Mouse (Mus musculus) liver, embryonic 11.5 days (tissue): ENCODE results near the gene Sh3bgrl2. TPM values are rescaled to one million over a fixed set of nuclear protein-coding genes. Genes with fewer than 3 reads are reported as not detected.

ENCODE experiments used
- ATAC-seq: fragments of 200-750 bp; cut with Nextera tagmentation; replicated peaks from 2 replicates; pipeline ENCODE4 v1.8.0; 2017; ENCODE audit warnings: moderate number of reproducible peaks, mild to moderate bottlenecking, moderate TSS enrichment, moderate library complexity; ENCODE audit not compliant: low FRiP score
- DNase-seq: peaks from one replicate; pipeline ENCODE4 v3.0.0-alpha.2; 2017; ENCODE audit warnings: low spot score
- H3K27ac ChIP-seq: fragments of 300-500 bp; sonication (generic); 2 replicates; pipeline ENCODE4 v1.5.1; 2014; ENCODE audit warnings: mild to moderate bottlenecking, low read depth, low read length, control low read depth
- H3K27me3 ChIP-seq: fragments of 300-500 bp; sonication (generic); replicated peaks from 2 replicates; pipeline ENCODE4 v1.6.1; 2014; ENCODE audit warnings: low read length, mixed read lengths; ENCODE audit not compliant: control insufficient read depth, insufficient read depth
- H3K36me3 ChIP-seq: fragments of 300-500 bp; sonication (generic); 2 replicates; pipeline ENCODE4 v1.6.1; 2014; ENCODE audit warnings: mild to moderate bottlenecking, low read length, moderate library complexity, mixed read lengths; ENCODE audit not compliant: control insufficient read depth, insufficient read depth
- H3K4me1 ChIP-seq: fragments of 300-500 bp; sonication (generic); replicated peaks from 2 replicates; pipeline ENCODE4 v1.6.1; 2014; ENCODE audit warnings: low read length, mixed read lengths; ENCODE audit not compliant: control insufficient read depth, insufficient read depth
- H3K4me2 ChIP-seq: fragments of 300-500 bp; sonication (generic); 2 replicates; pipeline ENCODE4 v1.6.1; 2014; ENCODE audit warnings: mild to moderate bottlenecking, control low read depth, moderate library complexity
- H3K4me3 ChIP-seq: fragments of 300-500 bp; sonication (generic); 2 replicates; pipeline ENCODE4 v1.5.1; 2014; ENCODE audit warnings: low read depth, low read length, control low read depth
- H3K9ac ChIP-seq: fragments of 300-500 bp; sonication (generic); 2 replicates; pipeline ENCODE4 v1.6.1; 2014; ENCODE audit warnings: low read depth, low read length, control low read depth
- H3K9me3 ChIP-seq: fragments of 300-500 bp; sonication (generic); 2 replicates; pipeline ENCODE4 v1.6.1; 2016; ENCODE audit warnings: low read length, inconsistent platforms, mixed read lengths; ENCODE audit not compliant: control insufficient read depth
- WGBS: fragments of 180-500 bp; shearing (Covaris S2); extraction: QIAGEN DNeasy Blood & Tissue Kit; methylation state at CpG from one replicate; pipeline ENCODE4 v1.1.7; 2014; 5-methylcytosine and 5-hydroxymethylcytosine counted together
- polyA plus RNA-seq: library from polyadenylated mRNA; unstranded; fragments of >200 nt; fragmentation: Nextera tagmentation; extraction: Ambion mirVana; gene quantifications from 2 replicates; pipeline ENCODE4 v1.2.1, GENCODE M21; 2014

Gene Sh3bgrl2
- polyA plus RNA-seq, 1 experiment from 2014 or later: 17.2 TPM

DNA sequence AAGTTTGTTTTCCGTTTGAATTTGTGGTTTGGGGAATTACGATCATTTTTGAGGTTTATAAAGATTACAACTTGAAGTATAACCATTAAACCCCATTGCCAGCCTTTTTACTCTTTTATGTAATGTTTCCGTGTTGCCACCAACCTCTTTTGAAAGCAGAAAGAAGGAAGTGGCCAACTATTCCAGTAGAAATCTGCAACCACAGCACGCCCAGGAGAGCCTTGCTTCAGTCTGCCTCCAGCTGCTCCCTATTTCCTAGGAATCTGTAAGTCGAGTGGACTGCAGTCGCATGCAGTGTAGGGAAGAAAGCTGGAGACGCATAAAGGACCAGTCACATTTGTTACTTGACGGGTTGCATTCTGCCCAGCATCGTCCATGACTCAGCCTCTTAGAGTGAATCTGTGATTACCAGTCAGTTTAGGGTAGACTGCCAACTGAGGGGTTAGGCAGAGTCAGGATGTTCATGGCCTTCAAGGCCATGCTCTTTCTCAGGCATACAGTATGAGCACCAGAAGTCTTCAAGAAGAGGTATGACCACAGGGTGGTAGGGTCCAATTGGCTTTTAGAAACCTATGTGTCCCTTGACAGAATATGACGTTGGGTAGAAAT is 43.8 kb downstream of the Sh3bgrl2 start:
- no peaks in the 10 kb centered on the region for H3K4me1 ChIP-seq
- 0 out of 2 replicates have a peak, but pooled peaks have one; percentile 31 for ATAC-seq

GRCm38 (mm10) chr9:83593811-83594210 is 45.7 kb downstream of the Sh3bgrl2 start:
- no peaks in the 10 kb centered on the region for H3K36me3 ChIP-seq
- no peak overlapping the region for H3K9ac ChIP-seq
- H3K4me3 ChIP-seq: no peak overlapping the region
- whole genome bisulfite sequencing: 82% methylated on average over 5 of the region's 5 CpGs
- H3K27me3 ChIP-seq: no peaks in the 10 kb centered on the region
- H3K4me1 ChIP-seq: no peaks in the 10 kb centered on the region
- H3K9me3 ChIP-seq: no peaks in the 10 kb centered on the region
- H3K27ac ChIP-seq: no peak overlapping the region
- ATAC-seq (no peak), DNase-seq (no peak)
- no peak overlapping the region for H3K4me2 ChIP-seq

More for the DNA sequence above, 43.8 kb downstream of the Sh3bgrl2 start:
- H3K9ac ChIP-seq: no peak overlapping the region
- DNase-seq: no peak
- no peak overlapping the region for H3K4me2 ChIP-seq
- H3K9me3 ChIP-seq: no peaks in the 10 kb centered on the region
- H3K27ac ChIP-seq: no peak overlapping the region
- H3K27me3 ChIP-seq: no peaks in the 10 kb centered on the region
- no peaks in the 10 kb centered on the region for H3K36me3 ChIP-seq
- no peak overlapping the region for H3K4me3 ChIP-seq
- 83% methylated on average over 10 of the region's 10 CpGs for WGBS

GRCm38 (mm10) chr9:83596132-83596531 is 48.0 kb downstream of the Sh3bgrl2 start:
- WGBS: 89% methylated on average over 6 of the region's 6 CpGs

DNA sequence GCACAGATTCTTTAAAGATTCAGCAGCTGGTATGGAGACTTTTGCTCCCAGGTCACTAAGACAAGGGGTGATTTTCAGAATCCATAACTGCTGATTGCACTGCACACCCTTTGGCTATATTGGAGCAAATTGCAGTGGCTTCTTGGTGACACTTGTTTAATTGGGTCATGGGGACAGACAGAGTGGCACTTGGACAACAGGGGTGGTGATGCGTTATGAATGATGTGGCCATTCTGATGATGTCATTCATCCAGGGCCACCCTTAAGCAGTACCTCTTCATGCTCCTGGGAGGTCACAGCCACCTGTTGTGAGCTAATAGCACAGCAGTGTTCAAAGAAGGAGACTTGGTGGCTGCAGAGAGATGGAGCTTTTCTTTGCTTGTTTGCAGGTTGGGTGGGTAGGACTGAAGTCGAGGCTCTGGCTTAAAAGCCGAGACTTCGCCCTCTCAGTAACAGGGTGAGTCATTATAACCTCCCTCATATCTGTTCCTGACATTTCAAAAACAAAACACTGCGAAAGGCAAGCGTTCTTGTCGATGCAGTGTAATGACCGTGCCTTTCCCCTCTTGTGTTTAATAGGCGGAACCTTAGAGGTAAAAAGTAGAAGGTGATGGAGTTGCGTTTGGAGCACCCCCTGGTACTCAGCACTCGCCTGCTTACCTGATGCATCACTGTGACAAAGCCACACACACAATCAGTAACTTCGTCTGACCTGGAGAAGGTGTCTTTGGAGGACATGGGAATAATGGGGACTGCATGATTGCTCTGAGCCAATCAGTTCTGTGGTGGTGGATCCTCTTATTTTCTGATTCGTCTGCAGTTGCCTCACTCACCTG is 48.7 kb downstream of the Sh3bgrl2 start:
- H3K9ac ChIP-seq: no peak overlapping the region
- H3K9me3 ChIP-seq: no peaks in the 10 kb centered on the region
- H3K27ac ChIP-seq: no peak overlapping the region
- DNase-seq (no peak), ATAC-seq (no peak)
- no peak overlapping the region for H3K4me2 ChIP-seq
- WGBS: 87% methylated on average over 13 of the region's 13 CpGs
- no peaks in the 10 kb centered on the region for H3K36me3 ChIP-seq
- H3K4me1 ChIP-seq: no peaks in the 10 kb centered on the region
- no peaks in the 10 kb centered on the region for H3K27me3 ChIP-seq
- no peak overlapping the region for H3K4me3 ChIP-seq

More at GRCm38 (mm10) chr9:83596132-83596531, 48.0 kb downstream of the Sh3bgrl2 start:
- no peak overlapping the region for H3K9ac ChIP-seq
- H3K4me2 ChIP-seq: no peak overlapping the region
- H3K4me1 ChIP-seq: no peaks in the 10 kb centered on the region
- no peaks in the 10 kb centered on the region for H3K9me3 ChIP-seq
- no peak overlapping the region for H3K27ac ChIP-seq
- no peak overlapping the region for H3K4me3 ChIP-seq
- H3K27me3 ChIP-seq: no peaks in the 10 kb centered on the region
- no peaks in the 10 kb centered on the region for H3K36me3 ChIP-seq
- DNase-seq (no peak), ATAC-seq (no peak)

- H3K27me3 ChIP-seq: no peaks in the 10 kb centered on the region
- H3K9me3 ChIP-seq: no peaks in the 10 kb centered on the region
- H3K27ac ChIP-seq: no peak overlapping the region
- WGBS: 78% methylated on average over 7 of the region's 7 CpGs
- H3K36me3 ChIP-seq: no peaks in the 10 kb centered on the region
- no peak overlapping the region for H3K4me3 ChIP-seq
- no peak overlapping the region for H3K4me2 ChIP-seq
- no peak overlapping the region for H3K9ac ChIP-seq
- DNase-seq (no peak), ATAC-seq (no peak)
- H3K4me1 ChIP-seq: no peaks in the 10 kb centered on the region
Observed at GRCm38 (mm10) chr9:83598047-83598446, 49.9 kb downstream of the Sh3bgrl2 start.

GRCm38 (mm10) chr9:83599505-83599904 is 51.4 kb downstream of the Sh3bgrl2 start:
- H3K4me3 ChIP-seq: no peak overlapping the region
- H3K27ac ChIP-seq: no peak overlapping the region
- 73% methylated on average over 6 of the region's 6 CpGs for WGBS
- no peaks in the 10 kb centered on the region for H3K27me3 ChIP-seq
- no peak overlapping the region for H3K4me2 ChIP-seq
- no peak overlapping the region for H3K9ac ChIP-seq
- H3K9me3 ChIP-seq: no peaks in the 10 kb centered on the region
- DNase-seq (no peak), ATAC-seq (no peak)
- no peaks in the 10 kb centered on the region for H3K4me1 ChIP-seq
- H3K36me3 ChIP-seq: no peaks in the 10 kb centered on the region

DNA sequence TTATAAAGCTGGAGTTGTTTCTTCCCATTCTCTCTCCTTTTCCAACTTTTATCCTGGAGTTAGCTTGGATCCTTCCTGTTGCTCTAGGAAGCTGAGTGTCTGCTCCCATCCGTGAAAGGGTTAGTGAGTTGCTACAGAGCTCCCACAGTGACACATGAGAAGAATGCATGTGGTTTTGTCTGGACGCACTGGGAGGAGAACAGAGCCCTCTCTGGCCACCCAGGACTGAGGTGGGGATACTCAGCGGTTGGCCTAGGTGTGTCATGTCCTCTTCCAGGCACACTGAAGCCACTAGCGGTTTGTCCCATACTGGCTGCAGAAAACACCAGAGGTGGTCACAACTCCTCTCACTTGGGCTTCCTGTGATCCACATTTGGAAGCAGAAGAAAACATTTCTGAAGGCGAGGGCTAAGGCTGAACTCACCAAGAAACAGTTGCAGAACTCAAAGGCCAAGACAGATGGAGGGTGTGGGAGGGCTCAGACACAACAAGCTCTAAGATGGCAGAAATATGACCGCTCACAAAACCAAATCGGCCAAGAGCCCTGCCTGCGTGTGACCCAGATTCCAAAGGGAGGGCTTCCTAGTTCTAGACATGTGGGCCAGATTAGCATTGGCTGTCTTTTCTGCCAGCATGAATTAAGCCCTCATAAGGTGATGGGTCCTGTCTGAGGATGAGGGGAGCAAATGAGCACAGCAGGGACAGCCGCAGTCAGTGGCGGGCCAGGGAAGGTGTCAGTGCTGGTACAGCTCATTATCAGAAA is 52.3 kb downstream of the Sh3bgrl2 start:
- no peak for DNase-seq
- Histone ChIP-seq H3K9ac (no peak overlapping the region), H3K4me1 (no peaks in the 10 kb centered on the region), H3K27ac (no peak overlapping the region), H3K4me2 (no peak overlapping the region), H3K36me3 (no peaks in the 10 kb centered on the region), H3K27me3 (no peaks in the 10 kb centered on the region), H3K4me3 (no peak overlapping the region), H3K9me3 (no peaks in the 10 kb centered on the region)
- 76% methylated on average over 10 of the region's 10 CpGs for WGBS
- ATAC-seq: no peak

DNA sequence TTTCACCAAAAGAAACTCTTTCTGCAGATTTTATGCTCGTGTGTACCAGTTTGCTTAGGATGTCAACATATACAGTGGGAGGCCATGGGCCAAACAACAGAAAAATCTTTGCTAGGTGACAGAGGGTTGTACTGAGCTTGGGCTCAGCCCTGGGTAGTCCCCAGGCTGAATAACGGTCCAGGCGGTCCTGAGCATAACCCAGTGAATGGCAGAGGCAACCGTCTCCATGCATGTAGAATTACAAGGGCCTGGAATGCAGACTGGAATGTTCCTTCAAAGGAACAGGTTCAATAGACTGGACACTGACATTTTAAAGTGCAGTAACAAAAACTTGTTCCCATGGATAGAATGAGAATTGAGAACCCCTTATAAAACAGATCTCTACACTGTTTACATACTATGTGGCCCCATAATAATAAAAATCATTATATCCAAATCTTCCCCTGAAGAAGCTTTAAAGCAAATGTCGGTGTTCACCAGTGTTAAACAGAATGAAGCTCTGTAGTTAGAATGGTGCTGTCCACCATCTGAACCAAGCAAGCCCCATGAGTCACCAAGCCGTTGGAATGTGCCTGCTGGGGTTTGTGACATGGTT is 54.1 kb downstream of the Sh3bgrl2 start:
- WGBS: 76% methylated on average over 6 of the region's 6 CpGs
- no peak for ATAC-seq
- Histone ChIP-seq H3K27me3 (no peaks in the 10 kb centered on the region), H3K4me2 (no peak overlapping the region), H3K9ac (no peak overlapping the region), H3K27ac (no peak overlapping the region), H3K36me3 (no peaks in the 10 kb centered on the region), H3K4me1 (no peaks in the 10 kb centered on the region), H3K9me3 (no peaks in the 10 kb centered on the region), H3K4me3 (no peak overlapping the region)
- DNase-seq: no peak
